Mouse (Mus musculus) T-helper 1 cell (primary cell): ENCODE results near the gene Rom1.

Experiments used
- in situ Hi-C: fragments of 300-600 bp; cut with MboI, MseI; formaldehyde crosslinking; loops from one replicate; pipeline ENCODE4 v1.15.1; 2025; ENCODE audit warnings: high pct_unique_total_duplicates

The Rom1 gene

DNA sequence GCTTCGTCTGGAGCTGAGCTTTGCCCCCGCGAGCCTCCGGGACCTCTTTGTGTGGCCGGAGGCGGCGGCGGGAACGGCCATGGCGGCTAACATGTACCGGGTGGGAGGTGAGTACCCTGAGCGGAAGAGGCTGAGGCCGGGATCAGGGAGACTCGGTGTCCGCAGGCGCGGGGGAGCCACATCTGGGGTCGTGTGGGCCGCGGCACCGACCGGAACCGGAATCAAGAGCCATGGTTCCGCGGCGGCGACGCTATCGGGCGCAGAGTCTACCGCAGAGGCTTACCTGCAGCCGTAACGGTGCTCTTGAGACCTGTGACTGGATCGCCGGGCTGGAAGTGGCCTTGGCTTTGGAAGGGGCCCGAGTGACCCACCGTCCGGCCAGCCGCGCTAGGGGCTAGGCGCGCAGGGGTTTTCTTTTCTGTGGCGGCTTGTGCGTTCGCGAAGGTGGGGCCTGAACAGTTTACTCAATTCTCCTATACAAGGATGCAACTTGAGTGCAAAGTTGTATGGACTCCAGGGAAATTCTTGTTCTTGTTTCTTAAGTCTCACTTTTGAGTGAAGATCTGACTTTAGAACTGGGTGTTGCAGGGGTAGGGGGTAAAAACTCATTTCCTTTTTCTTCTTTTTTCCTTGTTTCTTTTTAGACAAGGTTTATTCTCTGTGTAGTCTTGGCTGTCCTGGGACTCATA lies 13.3 kb upstream of the Rom1 start:
- in situ Hi-C loops: no loop called here

DNA sequence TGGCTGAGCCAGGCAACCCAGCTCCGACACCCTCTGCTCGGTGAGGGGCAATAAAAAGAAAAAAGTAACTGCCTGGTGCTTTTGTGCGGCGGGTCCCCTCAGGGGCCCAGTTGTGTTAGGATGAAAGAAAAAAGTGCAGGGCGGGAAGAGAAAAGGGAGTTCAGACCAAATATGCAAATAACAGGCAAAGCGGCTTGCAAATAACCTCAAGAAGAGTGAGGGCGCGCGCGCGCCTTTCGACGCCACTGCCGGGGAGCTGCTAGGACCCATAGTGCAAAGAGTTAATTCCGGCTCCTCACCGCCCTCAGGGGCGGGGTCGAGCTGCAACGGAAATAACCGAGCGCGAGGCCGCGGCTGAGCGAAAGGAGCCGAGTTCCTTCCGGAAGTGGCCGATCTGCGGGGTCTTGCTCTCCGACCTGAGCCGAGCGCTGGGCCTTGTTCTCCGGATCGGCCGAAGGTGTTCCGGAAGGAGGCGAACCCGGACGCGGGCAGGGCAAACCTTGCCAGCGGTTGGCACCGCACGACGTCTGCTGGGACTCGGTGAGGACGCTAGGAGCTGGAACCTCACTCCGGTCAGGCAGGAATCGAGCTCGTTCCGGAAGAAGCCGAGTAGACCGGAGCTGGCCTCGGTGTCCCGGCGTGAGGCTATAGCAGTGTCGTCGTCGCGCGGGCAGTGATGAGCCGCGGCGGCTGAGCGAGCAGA lies 12.5 kb upstream of the Rom1 start, which contains the start of gene Mta2:
TSS of gene Mta2 (plus strand) at position 361 of the 703 bp plus-strand sequence.
- in situ Hi-C loops: no loop called here

DNA sequence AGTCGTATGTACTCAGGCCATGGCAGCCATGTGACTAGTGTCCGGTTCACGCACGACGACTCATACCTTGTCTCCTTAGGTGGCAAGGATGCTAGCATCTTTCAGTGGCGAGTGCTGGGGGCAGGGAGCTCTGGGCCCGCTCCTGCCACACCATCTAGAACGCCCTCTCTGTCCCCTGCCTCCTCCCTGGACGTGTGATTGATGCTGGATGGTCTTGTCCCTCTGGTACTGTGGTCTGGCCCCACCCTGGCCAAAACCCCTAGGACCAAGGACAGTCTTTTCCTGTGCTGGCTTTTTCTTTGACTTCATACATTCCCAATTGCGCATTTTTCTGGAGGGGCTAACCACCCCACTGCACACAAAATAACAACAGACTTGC lies 12.0 kb upstream of the Rom1 start:
- in situ Hi-C loops: no loop called here

DNA sequence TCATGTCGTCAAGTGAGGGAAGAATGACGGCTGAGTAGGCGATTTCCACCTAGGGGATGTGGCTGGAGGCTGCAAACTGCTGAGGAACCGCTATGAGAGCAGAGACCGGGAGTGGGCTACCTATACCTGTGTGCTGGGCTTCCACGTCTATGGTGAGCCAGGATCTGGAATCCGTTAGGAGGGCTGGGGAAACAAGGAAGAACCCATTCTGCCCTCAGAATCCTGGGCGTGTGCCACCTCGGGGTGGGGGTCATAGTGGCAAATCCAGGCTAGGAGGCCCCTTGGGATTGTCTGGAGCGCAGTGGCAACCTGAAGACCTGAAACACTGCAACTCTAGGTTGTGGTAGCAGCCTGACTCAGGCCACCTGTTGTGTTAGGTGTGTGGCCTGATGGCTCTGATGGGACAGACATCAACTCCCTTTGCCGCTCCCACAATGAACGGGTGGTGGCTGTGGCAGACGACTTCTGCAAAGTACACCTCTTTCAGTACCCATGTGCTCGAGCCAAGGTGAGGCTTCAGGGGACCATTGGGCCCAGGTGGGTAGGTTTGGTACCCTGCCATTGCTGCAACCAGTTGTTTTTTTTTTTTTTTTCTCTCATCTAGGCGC lies 11.5 kb upstream of the Rom1 start:
- in situ Hi-C loops: no loop called here

DNA sequence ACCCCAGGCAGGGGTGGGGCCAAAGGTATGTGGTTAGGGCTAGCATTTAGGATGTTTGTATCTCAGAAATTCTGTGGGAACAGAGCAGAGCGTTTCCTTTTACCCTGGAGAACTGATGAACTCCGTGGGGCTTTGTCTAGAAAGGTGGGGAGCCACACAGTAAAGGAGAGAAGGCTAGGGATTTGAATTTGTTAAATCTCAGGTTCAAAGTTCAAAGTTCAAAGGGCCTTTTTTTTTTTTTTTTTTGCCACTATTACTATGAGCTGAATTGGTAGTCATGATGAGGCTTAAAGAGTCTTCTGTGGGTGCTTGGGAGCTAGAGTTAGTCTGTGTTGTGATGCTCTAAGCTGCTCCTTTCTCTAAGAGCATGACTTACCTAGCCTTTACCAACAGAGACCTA lies 7.6 kb upstream of the Rom1 start:
- in situ Hi-C loops: no loop called here

DNA sequence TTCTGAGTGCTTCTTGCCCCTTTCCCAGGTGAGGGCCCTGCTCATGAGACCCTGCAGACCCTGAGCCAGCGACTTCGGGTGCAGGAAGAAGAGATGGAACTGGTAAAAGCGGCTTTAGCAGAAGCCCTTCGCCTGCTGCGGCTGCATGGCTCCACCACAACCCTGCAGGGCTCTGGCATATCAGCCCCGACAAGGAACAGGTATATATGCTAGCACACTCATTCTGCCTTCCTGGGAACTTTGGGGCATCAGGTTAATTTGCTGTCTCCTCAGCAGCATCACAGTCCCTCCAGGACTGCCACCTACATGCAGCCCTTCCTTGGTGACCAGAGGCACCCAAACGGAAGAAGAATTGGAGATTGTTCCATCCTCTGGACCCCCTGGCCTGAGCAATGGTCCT lies 1.6 kb upstream of the Rom1 start:
- in situ Hi-C loops: no loop called here

DNA sequence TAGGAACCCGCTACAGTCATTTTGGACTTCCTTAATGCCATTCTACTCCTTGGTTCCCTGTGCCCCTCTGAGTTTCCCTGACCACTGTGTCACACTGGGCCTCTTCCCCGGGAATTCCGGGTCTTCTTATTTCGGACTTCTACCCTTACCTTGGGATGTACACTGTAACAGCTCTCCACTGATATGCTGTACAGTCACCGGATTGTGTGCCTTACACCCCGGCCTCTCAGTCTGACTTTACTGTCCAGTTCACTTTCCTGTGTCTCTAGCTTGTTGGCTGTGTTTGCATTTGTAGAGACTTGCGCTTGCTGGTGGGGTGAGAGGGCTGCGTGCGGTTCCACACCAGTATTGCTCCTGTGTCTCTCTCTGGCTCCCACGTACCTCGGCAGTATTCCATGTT lies 961 bp upstream of the Rom1 start:
- in situ Hi-C loops: no loop called here

DNA sequence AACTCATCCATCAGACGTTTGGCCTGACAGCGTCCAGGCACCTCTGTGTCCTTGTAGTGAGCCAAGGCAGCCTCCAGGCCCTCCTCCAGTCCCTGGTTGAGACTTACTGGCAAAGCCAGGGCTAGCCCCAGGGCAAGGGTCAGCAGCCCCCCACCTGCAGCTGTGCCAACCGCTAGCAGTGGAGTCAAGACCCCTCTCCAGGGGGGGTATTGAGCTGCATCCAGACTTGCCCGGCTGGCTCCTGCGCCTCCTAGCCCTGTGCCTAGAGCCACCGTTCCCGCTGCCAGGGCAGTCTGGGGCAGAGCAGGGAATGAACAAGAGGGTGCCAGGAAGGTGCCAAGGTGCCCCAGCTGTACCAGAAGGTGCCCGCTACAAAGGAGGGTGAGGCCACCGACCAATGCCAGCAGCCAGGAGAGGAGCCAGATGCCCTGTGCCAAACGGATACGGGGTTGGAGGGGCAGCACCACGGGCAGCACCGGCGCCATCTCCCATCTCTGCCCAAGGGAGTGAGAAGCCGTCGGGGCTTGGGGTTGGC lies 400 bp downstream of the Rom1 start:
- in situ Hi-C loops: no loop called here

DNA sequence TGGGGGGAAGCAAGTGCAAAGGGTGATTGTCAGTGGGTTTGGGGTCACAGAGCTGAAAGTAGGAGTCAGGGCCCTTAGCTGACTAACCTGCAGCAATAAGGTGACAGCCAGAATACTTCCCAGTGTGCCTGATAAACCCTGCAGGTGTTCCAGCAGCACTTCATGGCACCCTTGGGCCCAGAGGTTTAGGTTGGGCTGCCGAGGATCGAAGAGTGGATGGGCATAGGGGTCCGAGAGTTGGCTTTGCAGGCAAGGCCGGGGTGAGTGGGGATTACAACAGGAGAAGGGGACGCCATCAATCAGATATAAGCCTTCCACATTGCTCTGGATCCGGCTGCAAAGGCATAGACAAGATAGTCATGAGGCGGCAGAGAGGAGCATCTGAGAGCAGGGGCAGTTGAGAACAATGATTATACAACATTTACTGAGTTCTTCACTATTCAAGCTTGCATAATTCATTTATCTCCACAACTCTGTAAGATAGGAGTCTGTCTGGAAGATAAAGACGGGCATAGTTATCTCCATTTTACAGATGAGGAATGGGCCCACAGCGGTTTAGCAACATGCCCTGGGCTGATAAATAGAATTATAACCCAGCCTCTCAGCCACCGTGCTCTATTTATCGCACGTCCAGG lies 1.1 kb downstream of the Rom1 start:
- in situ Hi-C loops: no loop called here

DNA sequence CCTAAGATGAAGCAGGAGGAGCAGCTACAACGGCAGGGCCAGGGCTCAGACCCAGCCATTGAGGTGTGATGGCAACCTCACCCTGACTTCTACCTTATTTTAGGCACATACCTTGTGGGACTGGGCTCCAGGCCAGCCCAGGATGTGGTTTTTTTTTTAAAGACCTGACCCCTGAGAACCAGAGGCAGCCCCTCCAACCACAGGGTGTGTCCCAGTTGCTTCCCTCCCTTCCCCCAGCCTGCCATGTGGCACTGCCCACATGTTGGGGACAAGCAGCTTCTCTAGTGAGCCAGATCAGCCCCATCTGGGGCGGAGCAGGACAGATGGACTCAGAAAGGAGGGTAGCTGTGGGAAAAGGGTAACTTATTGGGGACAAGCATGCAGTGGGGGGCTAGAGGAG lies 2.4 kb downstream of the Rom1 start:
- in situ Hi-C loops: no loop called here

DNA sequence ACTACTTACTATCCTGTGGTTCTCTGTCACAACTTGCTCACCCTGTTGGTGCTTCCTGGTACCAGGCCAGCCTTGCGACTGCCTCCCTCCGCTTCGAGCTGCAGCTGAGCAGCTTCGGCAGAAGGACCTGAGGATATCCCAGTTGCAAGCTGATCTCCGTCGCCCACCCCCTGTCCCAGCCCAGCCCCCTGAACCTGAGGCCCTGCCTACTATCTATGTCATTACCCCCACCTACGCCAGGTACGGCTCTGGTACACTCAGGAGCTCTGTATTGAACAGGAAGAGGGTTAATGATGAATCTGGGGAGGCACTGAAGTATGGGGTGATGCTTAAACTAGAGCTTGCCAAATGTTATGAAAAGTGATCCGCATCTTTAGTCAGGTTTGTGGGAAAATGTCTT lies 7.4 kb downstream of the Rom1 start:
- in situ Hi-C loops: no loop called here

DNA sequence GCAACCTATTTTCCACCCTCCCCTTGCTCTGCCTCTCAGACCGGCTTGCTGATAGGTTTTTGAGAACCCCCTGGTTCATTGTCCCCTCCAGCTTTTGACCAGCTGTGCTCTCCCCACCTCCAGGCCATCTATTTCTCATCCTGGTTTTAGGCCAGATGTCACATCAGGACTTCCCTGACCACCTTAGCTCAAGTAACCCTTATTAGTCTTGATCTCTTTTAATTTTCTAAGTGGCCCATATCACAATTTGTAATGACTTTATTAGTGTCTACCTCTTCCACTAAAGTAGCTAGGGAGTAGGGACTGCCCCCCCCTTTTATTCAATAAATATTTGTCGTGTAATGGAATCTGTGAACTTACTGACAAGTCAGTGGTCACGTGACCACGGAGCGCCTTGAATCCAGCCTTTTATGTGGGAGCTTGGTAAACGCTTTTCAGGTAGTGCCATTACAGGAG lies 8.3 kb downstream of the Rom1 start:
- in situ Hi-C loops: no loop called here

DNA sequence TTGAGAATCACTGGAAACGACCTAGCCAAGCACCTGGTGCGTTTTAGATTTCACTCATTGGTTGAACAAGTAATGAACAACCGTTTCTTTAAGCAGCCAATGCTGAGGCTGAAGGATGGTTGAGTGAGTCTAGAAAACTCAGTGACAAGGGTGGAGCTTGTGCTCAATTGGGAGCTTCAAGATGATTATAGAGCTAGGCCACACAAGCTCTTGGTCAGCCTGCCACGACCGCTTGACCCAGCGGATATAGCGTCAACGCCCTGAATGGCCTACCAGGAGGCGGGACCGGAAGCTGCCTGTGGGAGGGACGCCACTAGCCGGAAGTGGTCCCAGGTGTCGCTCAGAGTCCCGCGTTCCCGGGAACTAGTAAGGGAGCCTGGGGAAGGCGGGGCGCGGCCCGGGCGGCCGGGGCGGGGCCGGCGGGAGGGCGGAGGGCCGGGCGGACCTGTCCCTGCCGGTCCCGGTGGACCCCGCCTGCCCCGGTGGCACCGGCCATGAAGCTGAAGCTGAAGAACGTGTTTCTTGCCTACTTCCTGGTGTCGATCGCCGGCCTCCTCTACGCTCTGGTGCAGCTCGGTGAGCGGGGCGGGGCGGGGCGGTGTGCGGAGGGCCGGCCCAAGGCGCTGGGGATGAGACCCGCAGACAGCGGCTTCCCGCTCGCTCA lies 9.0 kb downstream of the Rom1 start, which contains the start of gene B3gat3:
TSS of gene B3gat3 (plus strand) at position 302 of the 664 bp plus-strand sequence.
- in situ Hi-C loops: no loop called here

DNA sequence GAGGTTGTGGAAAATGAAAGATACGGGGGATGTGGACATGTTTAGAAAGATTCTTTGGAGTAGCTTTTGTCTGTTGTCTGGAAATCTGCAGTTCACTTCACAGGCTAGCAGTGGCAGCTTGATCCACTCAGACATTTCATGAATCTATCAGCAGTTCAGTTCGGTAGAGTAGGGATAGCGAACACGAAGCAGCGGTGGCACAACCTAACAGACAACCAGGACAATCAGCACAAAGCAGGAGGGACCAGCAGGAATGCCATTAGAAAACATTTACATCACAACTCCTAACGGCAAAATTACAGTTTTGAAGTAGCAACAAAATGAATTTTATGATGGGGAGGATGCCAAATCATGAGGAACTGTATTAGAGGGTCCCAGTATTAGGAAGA lies 9.5 kb downstream of the Rom1 start:
- in situ Hi-C loops: loop anchor here (10.0 kb wide), 1 partner anchor 1695 kb away; no protein-coding TSS in a partner anchor

DNA sequence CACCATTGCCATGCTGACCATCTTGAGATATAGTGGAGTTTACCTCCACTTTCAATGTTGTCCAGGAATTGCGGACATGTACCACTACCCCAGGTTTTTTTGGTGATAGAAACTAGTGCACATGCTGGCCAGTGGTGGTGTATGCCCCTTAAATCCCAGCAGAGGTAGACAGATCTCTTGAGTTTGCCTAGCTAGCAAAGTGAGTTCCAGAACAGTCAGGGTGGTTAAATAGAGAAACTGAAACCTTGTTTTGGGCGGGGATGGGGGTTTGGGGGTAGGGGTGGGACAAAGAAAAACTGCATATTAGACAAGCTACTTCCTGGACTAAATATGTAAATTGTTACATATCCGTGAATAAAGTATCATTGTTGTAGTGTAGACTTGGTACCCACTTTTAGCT lies 10.2 kb downstream of the Rom1 start:
- in situ Hi-C loops: loop anchor here (10.0 kb wide), 1 partner anchor 1694 kb away; no protein-coding TSS in a partner anchor

DNA sequence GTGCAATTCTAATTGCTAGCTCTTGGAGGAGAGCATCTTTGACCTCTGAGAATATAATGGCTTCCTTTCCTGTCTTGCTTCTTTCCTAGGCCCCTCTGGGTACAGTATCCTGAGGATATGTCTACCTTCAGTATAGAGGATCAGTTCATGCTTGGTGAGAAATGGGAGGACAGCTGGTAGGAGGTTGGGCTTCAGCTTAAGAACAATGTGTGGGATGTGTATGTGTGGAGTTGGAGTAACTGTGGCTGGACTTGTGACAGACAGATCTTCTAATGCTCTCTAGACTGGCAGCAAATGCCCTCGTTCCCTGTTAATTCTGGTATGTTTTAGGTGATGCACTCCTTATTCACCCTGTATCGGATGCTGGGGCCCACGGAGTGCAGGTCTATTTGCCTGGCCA lies 14.9 kb downstream of the Rom1 start:
- in situ Hi-C loops: loop anchor here (10.0 kb wide), 1 partner anchor 1689 kb away; no protein-coding TSS in a partner anchor

DNA sequence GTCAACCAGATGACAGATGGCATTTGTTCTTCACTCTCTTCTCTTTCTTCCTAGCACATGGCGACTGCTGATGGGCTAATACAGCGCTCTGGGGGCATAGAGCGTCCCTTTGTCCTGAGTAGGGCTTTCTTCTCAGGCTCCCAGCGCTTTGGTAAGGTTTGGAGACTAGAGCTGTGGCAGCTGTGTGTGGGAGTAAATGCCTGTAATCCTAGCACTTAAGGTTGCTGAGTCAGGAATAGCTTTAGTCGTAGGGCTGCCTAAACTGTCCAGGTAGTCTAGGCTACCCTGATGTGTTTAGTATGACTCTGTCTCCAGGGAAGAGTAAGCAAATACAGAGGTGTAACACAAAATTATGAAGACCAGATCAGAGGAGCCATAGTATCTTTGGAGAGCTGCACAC lies 17.3 kb downstream of the Rom1 start:
- in situ Hi-C loops: loop anchor here (10.0 kb wide), 1 partner anchor 1687 kb away; no protein-coding TSS in a partner anchor

DNA sequence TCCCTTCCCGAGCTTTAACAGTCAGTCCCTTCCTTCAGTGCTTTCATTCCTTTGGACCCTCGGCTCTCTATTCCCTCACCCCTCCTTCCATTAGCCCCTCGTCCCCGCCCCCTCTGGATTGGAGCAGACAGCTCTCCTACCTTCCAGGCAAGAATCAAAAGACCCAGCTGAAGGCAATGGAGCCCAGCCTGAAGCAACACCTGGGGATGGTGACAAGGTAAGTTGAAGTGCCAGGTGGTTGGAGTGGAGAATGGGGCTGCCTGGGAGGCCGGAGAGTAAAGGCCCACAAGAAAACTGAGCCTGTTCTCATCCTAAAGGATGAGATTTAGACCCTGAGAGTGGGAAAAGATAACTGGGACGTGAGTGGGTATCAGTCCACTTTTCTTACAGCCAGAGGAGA lies 20.6 kb downstream of the Rom1 start:
- in situ Hi-C loops: loop anchor here (10.0 kb wide), 1 partner anchor 1874 kb away; the partner anchor contains the start of gene Stip1

DNA sequence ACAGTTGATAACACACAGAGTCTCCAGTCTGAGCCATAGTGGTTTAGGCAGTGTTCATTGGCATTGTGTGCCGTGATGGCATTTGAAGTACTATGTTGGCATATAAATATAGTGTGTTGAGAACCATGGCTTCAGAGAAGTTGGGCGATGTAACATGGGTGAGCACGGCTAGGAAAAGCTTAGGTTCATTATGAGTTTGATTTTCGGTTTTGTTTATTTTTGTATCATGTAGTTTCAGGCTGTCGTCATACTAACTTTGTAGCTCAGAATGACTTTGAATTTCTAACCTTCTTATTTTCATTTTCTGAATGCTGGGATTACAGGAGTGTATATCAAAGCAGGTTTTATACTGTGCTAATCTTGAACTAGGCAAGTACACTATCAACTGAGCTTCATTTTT lies 25.7 kb downstream of the Rom1 start:
- in situ Hi-C loops: loop anchor here (10.0 kb wide), 1 partner anchor 1869 kb away; the partner anchor contains the start of gene Stip1

DNA sequence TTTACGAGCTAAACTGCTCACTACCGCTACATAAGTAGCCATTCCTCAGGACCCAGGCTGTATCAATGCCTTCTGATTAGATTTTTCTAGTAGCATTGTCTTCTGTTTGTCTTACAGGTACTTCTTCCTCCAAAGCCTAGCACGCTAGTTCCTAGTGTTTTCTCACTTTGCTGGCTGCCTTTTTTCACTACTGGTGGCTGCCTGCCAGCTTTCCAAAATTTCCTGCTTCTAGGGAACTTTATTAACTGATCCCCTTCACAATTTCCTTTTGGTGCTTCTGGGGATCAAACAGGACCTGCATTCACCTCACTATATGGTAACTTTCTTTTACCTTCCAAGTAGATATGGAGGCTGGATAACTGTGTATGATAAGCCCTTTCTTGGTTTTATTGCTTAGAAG lies 30.1 kb downstream of the Rom1 start:
- in situ Hi-C loops: loop anchor here (5.0 kb wide), 2 partner anchors 82 to 172 kb away; partner anchors contain the start of gene Ttc9c

DNA sequence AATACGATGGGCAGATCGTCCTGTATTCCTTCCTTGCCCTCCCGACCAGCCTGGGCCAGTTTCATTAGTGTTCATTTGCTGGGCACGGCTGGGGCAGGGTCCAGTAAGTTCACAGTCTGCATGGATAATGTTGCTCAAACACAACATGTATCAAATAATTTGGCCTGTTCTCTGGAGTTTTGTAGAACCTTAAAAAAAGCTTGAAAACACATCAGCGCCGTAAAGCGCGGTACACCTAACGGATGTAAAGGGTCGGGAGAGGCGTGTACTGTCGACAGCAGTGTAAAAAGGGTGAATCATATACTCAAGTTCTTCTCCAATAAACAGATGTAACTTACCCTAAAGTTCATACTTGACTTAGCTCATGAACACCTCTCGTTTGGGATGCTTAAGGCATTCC lies 30.6 kb downstream of the Rom1 start:
- in situ Hi-C loops: loop anchor here (5.0 kb wide), 2 partner anchors 81 to 171 kb away; partner anchors contain the start of gene Ttc9c
